ENCODE assay signal across 8 mouse cellular contexts in the genomic region with DNA sequence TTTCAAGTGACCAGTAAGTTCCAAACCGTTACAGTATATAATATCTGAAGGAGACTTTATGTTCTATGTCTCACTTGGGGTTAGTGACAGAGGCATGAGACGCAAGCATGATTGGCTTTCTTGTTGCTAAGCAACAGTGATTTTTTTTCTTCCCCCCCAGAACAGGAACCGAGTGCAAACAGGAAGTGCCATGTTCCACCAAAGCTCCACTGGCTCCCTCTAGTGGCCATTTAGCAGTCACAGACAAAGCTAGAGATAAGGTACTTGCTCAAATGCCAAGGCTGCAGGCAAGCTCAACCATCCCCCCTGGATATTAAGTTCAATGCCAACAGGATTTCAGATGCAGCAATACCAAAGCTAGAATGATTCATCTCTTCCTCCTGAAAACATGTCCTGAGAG. TPM values are rescaled to one million over a fixed set of nuclear protein-coding genes. Genes with fewer than 3 reads are reported as not detected.
DNase-seq lines count a peak whose midpoint lies in the region; ATAC-seq lines count a peak whose summit lies in the region.

No protein-coding gene starts in this region.

- WGBS in heart, embryonic 11.5 days (ENCODE audit: insufficient replicate concordance), result 29% methylated on average over 3 of the region's 3 CpGs
- 32% methylated on average over 3 of the region's 3 CpGs for WGBS in intestine, embryonic 15.5 days
- WGBS in midbrain, embryonic 11.5 days, result 31% methylated on average over 3 of the region's 3 CpGs

- no peaks in the 10 kb centered on the region for H3K4me1 ChIP-seq in heart, embryonic 11.5 days (ENCODE audit: control insufficient read depth, insufficient read depth, low read length)
- no peaks in the 10 kb centered on the region for H3K4me1 ChIP-seq in intestine, embryonic 15.5 days (replicated peaks)
- no peaks in the 10 kb centered on the region; the same call in 1 of the 2 replicates for H3K4me1 ChIP-seq in midbrain, embryonic 11.5 days (ENCODE audit: control insufficient read depth, insufficient read depth, low read length)

- intact Hi-C loops in left cerebral cortex, postnatal 14 days (cut with DNase I), result loop anchor here (2.0 to 10.0 kb wide), 3 partner anchors 98 to 274 kb away; partner anchors contain the start of gene Gpkow

- H3K9ac ChIP-seq in heart, embryonic 11.5 days (ENCODE audit: low read depth, low read length), result no peak overlapping the region
- H3K9ac ChIP-seq in intestine, embryonic 15.5 days, result no peak overlapping the region
- no peak overlapping the region for H3K9ac ChIP-seq in midbrain, embryonic 11.5 days (ENCODE audit: low read length)

- H3K4me3 ChIP-seq in heart, embryonic 11.5 days (ENCODE audit: low read depth, low read length), result no peak overlapping the region
- H3K4me3 ChIP-seq in intestine, embryonic 15.5 days (replicated peaks), result no peak overlapping the region
- no peak overlapping the region for H3K4me3 ChIP-seq in midbrain, embryonic 11.5 days (ENCODE audit: low read depth, low read length)

- ATAC-seq in heart, embryonic 11.5 days (replicated peaks; ENCODE audit: insufficient number of reproducible peaks, low FRiP score, low TSS enrichment), result no peak
- ATAC-seq in intestine, embryonic 15.5 days, result peak; percentile 76
- peak; percentile 68 for ATAC-seq in midbrain, embryonic 11.5 days (ENCODE audit: low FRiP score)

- no peaks in the 10 kb centered on the region for H3K36me3 ChIP-seq in heart, embryonic 11.5 days (ENCODE audit: control insufficient read depth, insufficient read depth, low read length)
- H3K36me3 ChIP-seq in intestine, embryonic 15.5 days, result no peaks in the 10 kb centered on the region
- no peaks in the 10 kb centered on the region for H3K36me3 ChIP-seq in midbrain, embryonic 11.5 days (ENCODE audit: control insufficient read depth, insufficient read depth, low read length)

- H3K4me2 ChIP-seq in heart, embryonic 11.5 days, result no peak overlapping the region; the same call in 1 of the 2 replicates
- no peak overlapping the region for H3K4me2 ChIP-seq in intestine, embryonic 15.5 days (replicated peaks)
- no peak overlapping the region for H3K4me2 ChIP-seq in midbrain, embryonic 11.5 days

- H3K9me3 ChIP-seq in heart, embryonic 11.5 days (replicated peaks; ENCODE audit: control insufficient read depth, low read length), result no peaks in the 10 kb centered on the region
- no peaks in the 10 kb centered on the region for H3K9me3 ChIP-seq in intestine, embryonic 15.5 days
- H3K9me3 ChIP-seq in midbrain, embryonic 11.5 days (ENCODE audit: control insufficient read depth, low read length), result no peaks in the 10 kb centered on the region

- no peak overlapping the region for H3K27ac ChIP-seq in heart, embryonic 11.5 days (ENCODE audit: low read depth, low read length)
- no peak overlapping the region for H3K27ac ChIP-seq in intestine, embryonic 15.5 days
- no peak overlapping the region for H3K27ac ChIP-seq in midbrain, embryonic 11.5 days (ENCODE audit: low read depth, low read length)

- no peaks in the 10 kb centered on the region for H3K27me3 ChIP-seq in heart, embryonic 11.5 days (ENCODE audit: control insufficient read depth, insufficient read depth, low read length)
- no peaks in the 10 kb centered on the region for H3K27me3 ChIP-seq in intestine, embryonic 15.5 days (replicated peaks)
- no peaks in the 10 kb centered on the region for H3K27me3 ChIP-seq in midbrain, embryonic 11.5 days (ENCODE audit: control insufficient read depth, insufficient read depth, low read length)

- DNase-seq in heart, adult 11 months, result peak; percentile 96
- DNase-seq in cerebellum, postnatal 4 days (ENCODE audit: low spot score in 2 of 2), result peak; percentile 25 to 61
- DNase-seq in gastrocnemius, postnatal 25 days, result peak; percentile 42
- peak; percentile 80 to 87 for DNase-seq in left cerebral cortex, postnatal 14 days (ENCODE audit: low spot score in 2 of 2)
- DNase-seq in midbrain, embryonic 11.5 days (ENCODE audit: low spot score, missing footprints), result peak; percentile 91
- DNase-seq in skeletal muscle tissue, adult 2 months (ENCODE audit: low read depth, low spot score), result peak; percentile 85

RNA-seq across cellular contexts. Expression of gene Usp27x, which starts 45.4 kb away (rescaled TPM):
- polyA plus RNA-seq in heart, embryonic 11.5 days (2014; fragmentation: Nextera tagmentation; extraction: Ambion mirVana), result 0.33 and 0.48 TPM in 2 replicates
- total RNA-seq in gastrocnemius, postnatal 25 days (2021), result under 1 TPM; 0.20 to 0.35 TPM
- polyA plus RNA-seq in intestine, embryonic 15.5 days (2015; fragmentation: Nextera tagmentation; extraction: Ambion mirVana), result 0.50 and 0.51 TPM in 2 replicates
- total RNA-seq in left cerebral cortex, postnatal 14 days (2021), result 10 to 100 TPM; 13.3 to 15.7 TPM
- 0.46 and 0.55 TPM in 2 replicates for polyA plus RNA-seq in midbrain, embryonic 11.5 days (2014; fragmentation: Nextera tagmentation; extraction: Ambion mirVana)

Comparison
In these comparisons a context has a peak if more than half of its experiments do, and no peak if none do; other contexts are left out.
1. DNase-seq: peak in every context shown above with its lines; median percentile 96 in heart, adult 11 months; 91 in midbrain, embryonic 11.5 days; 85 in skeletal muscle tissue, adult 2 months; 84 in left cerebral cortex, postnatal 14 days; 43 in cerebellum, postnatal 4 days; 42 in gastrocnemius, postnatal 25 days.